Mouse (Mus musculus) duodenum, adult 2 months (tissue): Measurements from ENCODE around the gene Ephb6. TPM values are rescaled to one million over a fixed set of nuclear protein-coding genes. Genes with fewer than 3 reads are reported as not detected.

Experiments used
- polyA plus RNA-seq: library from polyadenylated mRNA; depleted of rRNA; stranded (reverse); fragments of >200 nt; gene quantifications from 2 replicates; pipeline ENCODE4 v1.2.3, GENCODE M21; 2012; ENCODE audit warnings: low replicate concordance; rRNA removed

Ephb6 gene
- polyA plus RNA-seq: 1.2 and 2.4 TPM in 2 replicates

GRCm38 (mm10) chr6:41605061-41605793, at the start of gene Ephb6:
Gene Ephb6, plus strand, starts transcription at chr6:41605482.

GRCm38 (mm10) chr6:41636178-41636577, 30.9 kb downstream of the Ephb6 start, which contains the start of gene Trpv6:
Gene Trpv6, minus strand, starts transcription at chr6:41636405.

Other genes with a start within 250 kb of the Ephb6 start
- gene Prss3, start 227.8 kb upstream of the Ephb6 start, polyA plus RNA-seq: 0.83 and 678 TPM in 2 replicates
- 0.14 and 207 TPM in 2 replicates for gene Gm5771, start 213.1 kb upstream of the Ephb6 start, polyA plus RNA-seq
- 29.5 TPM in 1 of 2 replicates, not detected in the other for gene Gm10334, start 159.3 kb upstream of the Ephb6 start, polyA plus RNA-seq
- gene Prss1, start 146.6 kb upstream of the Ephb6 start, polyA plus RNA-seq: 18.2 TPM in 1 of 2 replicates, not detected in the other
- gene Prss2, start 83.7 kb upstream of the Ephb6 start, polyA plus RNA-seq: 13.3 and 6,184 TPM in 2 replicates
- 15.3 TPM in 1 of 2 replicates, not detected in the other for gene Trpv6, start 30.9 kb downstream of the Ephb6 start, polyA plus RNA-seq
- not detected in 2 replicates for gene Trpv5, start 75.3 kb downstream of the Ephb6 start, polyA plus RNA-seq
- gene Llcfc1, start 78.9 kb downstream of the Ephb6 start, polyA plus RNA-seq: 0.19 TPM in 1 of 2 replicates, not detected in the other
- gene Kel, start 98.9 kb downstream of the Ephb6 start, polyA plus RNA-seq: 0.07 TPM in 1 of 2 replicates, not detected in the other
- not detected in 2 replicates for gene Olfr459, start 169.7 kb downstream of the Ephb6 start, polyA plus RNA-seq
- not detected in 2 replicates for gene Pip, start 242.1 kb downstream of the Ephb6 start, polyA plus RNA-seq
- not detected in 2 replicates for gene Sval2, start 247.5 kb downstream of the Ephb6 start, polyA plus RNA-seq